Mouse (Mus musculus) megakaryocyte, embryonic 14.5 days (primary cell): ENCODE results near the gene Grtp1.

Experiments
- FLI1 ChIP-seq: IDR thresholded peaks from 2 replicates; pipeline ENCODE4 v1.6.1; 2012; ENCODE audit warnings: low read length, inconsistent platforms, mixed read lengths
- GATA1 ChIP-seq: IDR thresholded peaks from 3 replicates; pipeline ENCODE4 v1.6.1; 2012; ENCODE audit warnings: mixed read lengths, low read length, inconsistent platforms, borderline replicate concordance

- TF ChIP-seq FLI1 (no peak), GATA1 (no peak)
Measured at GRCm38 (mm10) chr8:13148476-13148875, 51.9 kb downstream of the Grtp1 start.
